Mouse (Mus musculus) right cerebral cortex, postnatal 25 days (tissue): ENCODE data around the gene Nln.

ENCODE experiments used
- DNase-seq: peaks from one replicate; pipeline ENCODE4 v3.0.0; 2022

The Nln gene

GRCm38 (mm10) chr13:104039861-104040260 is 69.6 kb downstream of the Nln start:
- DNase-seq, result no peak

GRCm38 (mm10) chr13:104038891-104039290 is 70.5 kb downstream of the Nln start:
- DNase-seq, result no peak

GRCm38 (mm10) chr13:104038358-104038757 is 71.1 kb downstream of the Nln start:
- DNase-seq, result no peak

GRCm38 (mm10) chr13:104037531-104038290 is 71.7 kb downstream of the Nln start:
- no peak for DNase-seq

- DNase-seq, result no peak
Measured at GRCm38 (mm10) chr13:104036494-104037290, 72.7 kb downstream of the Nln start.

- no peak for DNase-seq
Measured at GRCm38 (mm10) chr13:104035651-104036050, 73.8 kb downstream of the Nln start.

GRCm38 (mm10) chr13:104034854-104035253 is 74.6 kb downstream of the Nln start:
- DNase-seq, result no peak

GRCm38 (mm10) chr13:104032620-104033133 is 76.7 kb downstream of the Nln start:
- DNase-seq, result no peak

GRCm38 (mm10) chr13:104031821-104032331 is 77.5 kb downstream of the Nln start:
- DNase-seq, result no peak

- DNase-seq, result no peak
Measured at GRCm38 (mm10) chr13:104030956-104031355, 78.5 kb downstream of the Nln start.

GRCm38 (mm10) chr13:104029511-104029910 is 79.9 kb downstream of the Nln start:
- DNase-seq, result no peak

- no peak for DNase-seq
Measured at GRCm38 (mm10) chr13:104029089-104029488, 80.3 kb downstream of the Nln start.

- no peak for DNase-seq
Measured at GRCm38 (mm10) chr13:104026525-104026924, 82.9 kb downstream of the Nln start.

- no peak for DNase-seq
Measured at GRCm38 (mm10) chr13:104025710-104025995, 83.8 kb downstream of the Nln start.

- DNase-seq, result no peak
Measured at GRCm38 (mm10) chr13:104024856-104025709, 84.3 kb downstream of the Nln start.

GRCm38 (mm10) chr13:104024275-104024674 is 85.1 kb downstream of the Nln start:
- no peak for DNase-seq

- DNase-seq, result peak; percentile 35
Measured at GRCm38 (mm10) chr13:104023356-104023911, 86.0 kb downstream of the Nln start.

- no peak for DNase-seq
Measured at GRCm38 (mm10) chr13:104018466-104019076, 90.8 kb downstream of the Nln start.

- DNase-seq, result no peak
Measured at GRCm38 (mm10) chr13:104015246-104016105, 93.9 kb downstream of the Nln start.

- DNase-seq, result no peak
Measured at GRCm38 (mm10) chr13:104014038-104014437, 95.4 kb downstream of the Nln start.

GRCm38 (mm10) chr13:104013380-104013779 is 96.0 kb downstream of the Nln start:
- DNase-seq, result no peak
